Mouse (Mus musculus): ENCODE data around the gene Sh3kbp1.

DNA sequence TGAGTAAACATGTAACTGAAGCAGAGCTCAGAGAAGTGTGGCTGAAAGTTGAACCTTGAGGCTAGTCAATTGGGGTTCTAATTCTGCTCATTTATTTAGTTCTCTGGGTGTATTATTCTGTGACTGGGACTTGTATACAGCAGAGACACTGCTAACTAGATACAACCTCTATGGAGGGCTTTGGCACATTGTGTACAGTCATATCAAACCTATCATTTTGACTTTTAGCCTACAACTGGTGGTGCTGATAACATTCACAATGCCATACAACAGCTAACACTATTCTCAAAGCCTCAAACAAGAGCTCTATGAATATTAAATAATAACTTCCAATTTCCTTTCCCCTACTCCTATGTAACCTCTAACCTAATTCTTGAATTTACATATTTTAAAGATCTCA lies 129.2 kb downstream of the Sh3kbp1 start:
- TF ChIP-seq GATA1 (IDR thresholded peaks at IDR 0.05; ENCODE audit: low read depth, low read length), result no peak
- no peak for TF ChIP-seq MEF2A (IDR thresholded peaks at IDR 0.05; ENCODE audit: extremely low read depth, insufficient replicate concordance, low read depth, low read length, poor library complexity, severe bottlenecking)
- TF ChIP-seq POLR2A (IDR thresholded peaks at IDR 0.05; ENCODE audit: control insufficient read depth in 1 of 2, insufficient read depth in 1 of 2, low read depth in 1 of 2, low read length in 2 of 2, poor library complexity in 1 of 2), result no peak
- TF ChIP-seq MYC (IDR thresholded peaks at IDR 0.05; ENCODE audit: low read depth, low read length), result no peak
- TF ChIP-seq MAX (IDR thresholded peaks at IDR 0.05; ENCODE audit: low read length), result no peak
- no peak for TF ChIP-seq E2F4 (IDR thresholded peaks at IDR 0.05; ENCODE audit: borderline replicate concordance, low read depth, low read length)
- TF ChIP-seq EP300 (IDR thresholded peaks at IDR 0.05; ENCODE audit: low read depth in 1 of 2, low read length in 2 of 2), result no peak; a peak in 1 of 4 replicates
- no peak for TF ChIP-seq POLR2AphosphoS2 (IDR thresholded peaks at IDR 0.05; ENCODE audit: low read length)
- TF ChIP-seq TCF12 (IDR thresholded peaks at IDR 0.05; ENCODE audit: low read depth, low read length), result no peak
- TF ChIP-seq BHLHE40 (IDR thresholded peaks at IDR 0.05; ENCODE audit: borderline replicate concordance, low read depth, low read length), result no peak
- TF ChIP-seq USF2 (IDR thresholded peaks at IDR 0.05; ENCODE audit: borderline replicate concordance in 1 of 2, insufficient read depth in 1 of 2, low read depth in 1 of 2, low read length in 2 of 2), result no peak
- no peak for TF ChIP-seq MAZ (IDR thresholded peaks at IDR 0.05; ENCODE audit: low read depth, low read length)
- no peak for TF ChIP-seq CTCF (IDR thresholded peaks at IDR 0.05 in 2 of 3, conservative IDR thresholded peaks at IDR 0.05 in 1 of 3; ENCODE audit: control insufficient read depth in 1 of 3, insufficient read depth in 1 of 3, low read depth in 2 of 3, low read length in 3 of 3, poor library complexity in 1 of 3, severe bottlenecking in 1 of 3)
- no peak for TF ChIP-seq ETS1 (IDR thresholded peaks at IDR 0.05; ENCODE audit: low read depth, low read length)
